Mouse (Mus musculus): ENCODE data around the gene Myh8. TPM values are rescaled to one million over a fixed set of nuclear protein-coding genes. Genes with fewer than 3 reads are reported as not detected.

Gene Myh8
- 0.16 TPM in 1 of 2 replicates, not detected in the other for polyA plus RNA-seq (2012; ENCODE audit: insufficient read depth, insufficient read length, missing spikeins)

GRCm38 (mm10) chr11:67276601-67277174 is at the start of gene Myh8:
Gene Myh8, plus strand, starts transcription at chr11:67277124.
- Histone ChIP-seq H3K4me1 (ENCODE audit: control insufficient read depth, insufficient read depth, insufficient read length, low read length) (no peaks in the 10 kb centered on the region), H3K27ac (replicated peaks; ENCODE audit: low read depth, low read length) (no peak within 1 kb of the TSS), H3K4me3 (ENCODE audit: insufficient read depth, low read depth, low read length) (no peak within 1 kb of the TSS)

GRCm38 (mm10) chr11:67228731-67229130 is 48.2 kb upstream of the Myh8 start:
- no peak overlapping the region for H3K4me3 ChIP-seq (ENCODE audit: insufficient read depth, low read depth, low read length)
- H3K4me1 ChIP-seq (ENCODE audit: control insufficient read depth, insufficient read depth, insufficient read length, low read length): no peaks in the 10 kb centered on the region
- no peak overlapping the region for H3K27ac ChIP-seq (replicated peaks; ENCODE audit: low read depth, low read length)

GRCm38 (mm10) chr11:67229166-67229565 is 47.8 kb upstream of the Myh8 start:
- Histone ChIP-seq H3K27ac (replicated peaks; ENCODE audit: low read depth, low read length) (no peak overlapping the region), H3K4me1 (ENCODE audit: control insufficient read depth, insufficient read depth, insufficient read length, low read length) (no peaks in the 10 kb centered on the region), H3K4me3 (ENCODE audit: insufficient read depth, low read depth, low read length) (no peak overlapping the region)

- Histone ChIP-seq H3K4me1 (ENCODE audit: control insufficient read depth, insufficient read depth, insufficient read length, low read length) (no peaks in the 10 kb centered on the region), H3K27ac (replicated peaks; ENCODE audit: low read depth, low read length) (no peak overlapping the region), H3K4me3 (ENCODE audit: insufficient read depth, low read depth, low read length) (no peak overlapping the region)
Measured at GRCm38 (mm10) chr11:67229946-67230345, 47.0 kb upstream of the Myh8 start.

GRCm38 (mm10) chr11:67235639-67236358 is 41.1 kb upstream of the Myh8 start:
- H3K27ac ChIP-seq (replicated peaks; ENCODE audit: low read depth, low read length): no peak overlapping the region
- no peak overlapping the region for H3K4me3 ChIP-seq (ENCODE audit: insufficient read depth, low read depth, low read length)
- H3K4me1 ChIP-seq (ENCODE audit: control insufficient read depth, insufficient read depth, insufficient read length, low read length): no peaks in the 10 kb centered on the region

GRCm38 (mm10) chr11:67236799-67237198 is 40.1 kb upstream of the Myh8 start:
- Histone ChIP-seq H3K27ac (replicated peaks; ENCODE audit: low read depth, low read length) (no peak overlapping the region), H3K4me3 (ENCODE audit: insufficient read depth, low read depth, low read length) (no peak overlapping the region), H3K4me1 (ENCODE audit: control insufficient read depth, insufficient read depth, insufficient read length, low read length) (no peaks in the 10 kb centered on the region)

GRCm38 (mm10) chr11:67237481-67238079 is 39.3 kb upstream of the Myh8 start, which contains the start of gene Myh4:
Gene Myh4, plus strand, starts transcription at chr11:67238029.
- no peak within 1 kb of the TSS for H3K4me3 ChIP-seq (ENCODE audit: insufficient read depth, low read depth, low read length)
- no peak within 1 kb of the TSS for H3K27ac ChIP-seq (replicated peaks; ENCODE audit: low read depth, low read length)
- H3K4me1 ChIP-seq (ENCODE audit: control insufficient read depth, insufficient read depth, insufficient read length, low read length): no peaks in the 10 kb centered on the region

GRCm38 (mm10) chr11:67241051-67241450 is 35.9 kb upstream of the Myh8 start:
- H3K4me3 ChIP-seq (ENCODE audit: insufficient read depth, low read depth, low read length): no peak overlapping the region
- no peaks in the 10 kb centered on the region for H3K4me1 ChIP-seq (ENCODE audit: control insufficient read depth, insufficient read depth, insufficient read length, low read length)
- no peak overlapping the region for H3K27ac ChIP-seq (replicated peaks; ENCODE audit: low read depth, low read length)

GRCm38 (mm10) chr11:67253691-67254090 is 23.2 kb upstream of the Myh8 start:
- H3K27ac ChIP-seq (replicated peaks; ENCODE audit: low read depth, low read length): no peak overlapping the region

GRCm38 (mm10) chr11:67257048-67257447 is 19.9 kb upstream of the Myh8 start:
- no peak overlapping the region for H3K27ac ChIP-seq (replicated peaks; ENCODE audit: low read depth, low read length)
- no peak overlapping the region for H3K4me3 ChIP-seq (ENCODE audit: insufficient read depth, low read depth, low read length)
- H3K4me1 ChIP-seq (ENCODE audit: control insufficient read depth, insufficient read depth, insufficient read length, low read length): no peaks in the 10 kb centered on the region

More at GRCm38 (mm10) chr11:67253691-67254090, 23.2 kb upstream of the Myh8 start:
- Histone ChIP-seq H3K4me1 (ENCODE audit: control insufficient read depth, insufficient read depth, insufficient read length, low read length) (no peaks in the 10 kb centered on the region), H3K4me3 (ENCODE audit: insufficient read depth, low read depth, low read length) (no peak overlapping the region)

GRCm38 (mm10) chr11:67260956-67261355 is 16.0 kb upstream of the Myh8 start:
- Histone ChIP-seq H3K4me3 (ENCODE audit: insufficient read depth, low read depth, low read length) (no peak overlapping the region), H3K4me1 (ENCODE audit: control insufficient read depth, insufficient read depth, insufficient read length, low read length) (no peaks in the 10 kb centered on the region), H3K27ac (replicated peaks; ENCODE audit: low read depth, low read length) (no peak overlapping the region)

- no peak overlapping the region for H3K27ac ChIP-seq (replicated peaks; ENCODE audit: low read depth, low read length)
- H3K4me1 ChIP-seq (ENCODE audit: control insufficient read depth, insufficient read depth, insufficient read length, low read length): no peaks in the 10 kb centered on the region
- H3K4me3 ChIP-seq (ENCODE audit: insufficient read depth, low read depth, low read length): no peak overlapping the region
Measured at GRCm38 (mm10) chr11:67293440-67293839, 16.5 kb downstream of the Myh8 start.

GRCm38 (mm10) chr11:67313733-67314452 is 37.0 kb downstream of the Myh8 start:
- no peaks in the 10 kb centered on the region for H3K4me1 ChIP-seq (ENCODE audit: control insufficient read depth, insufficient read depth, insufficient read length, low read length)
- H3K27ac ChIP-seq (replicated peaks; ENCODE audit: low read depth, low read length): no peak overlapping the region
- no peak overlapping the region for H3K4me3 ChIP-seq (ENCODE audit: insufficient read depth, low read depth, low read length)

- Histone ChIP-seq H3K4me1 (ENCODE audit: control insufficient read depth, insufficient read depth, insufficient read length, low read length) (no peaks in the 10 kb centered on the region), H3K4me3 (ENCODE audit: insufficient read depth, low read depth, low read length) (no peak within 1 kb of the TSS), H3K27ac (replicated peaks; ENCODE audit: low read depth, low read length) (no peak within 1 kb of the TSS)
Measured at GRCm38 (mm10) chr11:67321358-67321757, 44.4 kb downstream of the Myh8 start, which contains the start of gene Myh13. Gene Myh13, plus strand, starts transcription at chr11:67321658.

GRCm38 (mm10) chr11:67326536-67326935 is 49.6 kb downstream of the Myh8 start:
- Histone ChIP-seq H3K4me3 (ENCODE audit: insufficient read depth, low read depth, low read length) (no peak overlapping the region), H3K27ac (replicated peaks; ENCODE audit: low read depth, low read length) (no peak overlapping the region), H3K4me1 (ENCODE audit: control insufficient read depth, insufficient read depth, insufficient read length, low read length) (no peaks in the 10 kb centered on the region)
